11 mouse cellular contexts compared by ENCODE assay signal in the genomic region with DNA sequence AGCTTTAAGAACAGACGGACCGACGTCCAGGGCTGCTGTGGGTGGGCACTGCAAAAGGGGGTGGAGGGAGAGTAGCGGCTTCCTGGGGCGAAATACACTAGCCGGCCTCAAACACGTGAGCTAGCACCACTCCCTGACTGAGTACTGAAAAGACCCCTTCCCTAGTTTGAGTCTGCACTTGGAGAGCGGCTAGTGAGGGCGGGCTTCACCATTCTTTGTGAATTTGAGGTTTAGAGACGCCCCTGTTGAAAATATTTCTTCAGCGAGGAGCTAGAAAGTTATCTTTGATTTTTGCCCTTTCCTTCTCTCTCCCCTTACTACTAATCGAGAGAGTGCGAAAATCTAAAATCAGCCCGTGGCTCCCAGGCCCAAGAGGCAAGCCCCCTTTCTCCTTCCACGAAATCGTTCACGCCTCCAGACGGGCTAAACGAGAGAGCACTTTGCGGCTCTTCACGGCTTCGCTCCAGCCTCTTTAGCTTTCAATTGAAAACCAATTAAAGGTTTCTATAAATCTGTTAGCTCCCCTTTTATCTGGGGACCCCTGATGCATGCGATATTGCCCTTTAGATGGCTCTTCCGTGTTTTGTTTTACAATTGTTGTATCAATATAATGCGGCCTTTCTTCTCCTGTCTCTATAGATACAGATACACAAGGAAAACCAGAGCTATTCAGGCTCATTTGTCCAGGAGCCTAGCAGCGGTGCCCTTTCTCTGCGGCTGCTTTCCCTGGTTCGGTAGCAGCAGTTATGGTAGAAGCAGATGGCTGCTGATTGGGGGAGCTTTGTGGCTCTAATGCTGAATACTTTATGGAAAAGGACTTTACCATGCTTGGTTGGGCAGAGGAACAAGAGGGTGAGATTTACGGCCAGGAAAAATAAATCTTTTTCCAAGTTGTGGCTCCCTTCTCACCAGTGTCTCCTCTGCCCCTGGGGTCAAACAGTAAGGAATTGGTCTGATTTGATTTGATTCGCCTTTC. TPM values are rescaled to one million over a fixed set of nuclear protein-coding genes. Genes with fewer than 3 reads are reported as not detected.
DNase-seq lines count a peak whose midpoint lies in the region; ATAC-seq and TF ChIP-seq lines count a peak whose summit lies in the region.
"Had no signal": no experiment of that assay in that cellular context is flagged by ENCODE, and none has a peak within 500 bp of the region (broad histone marks: within the 10 kb centered on the region; RNA-seq: fewer than 3 reads in every experiment).

No protein-coding gene starts in this region.

- peak overlapping the region; percentile 79 for H3K27ac ChIP-seq in layer of hippocampus, adult 2 months
- H3K27ac ChIP-seq in embryonic facial prominence, embryonic 12.5 days, result no peak overlapping the region
- H3K27ac ChIP-seq in intestine, embryonic 15.5 days, result no peak overlapping the region
- H3K27ac ChIP-seq in neural tube, embryonic 15.5 days (replicated peaks), result peak overlapping the region; percentile 54

- intact Hi-C loops in gastrocnemius, postnatal 36 days (cut with DNase I), result loop anchor here (5.0 kb wide), 1 partner anchor 158 kb away; a partner anchor contains a TSS
- intact Hi-C loops in left cerebral cortex, postnatal 25 days (cut with DNase I), result loop anchor here (5.0 kb wide), 1 partner anchor 137 kb away; a partner anchor contains a TSS

- no peak for TF ChIP-seq CTCF in layer of hippocampus, adult 2 months (conservative IDR thresholded peaks at IDR 0.05)

- peaks cover 11% of the 10 kb centered on the region; the same call in 1 of the 2 replicates for H3K4me1 ChIP-seq in embryonic facial prominence, embryonic 12.5 days
- peaks cover 17% of the 10 kb centered on the region for H3K4me1 ChIP-seq in intestine, embryonic 15.5 days (replicated peaks)
- H3K4me1 ChIP-seq in neural tube, embryonic 15.5 days, result peaks cover 48% of the 10 kb centered on the region

- WGBS in embryonic facial prominence, embryonic 12.5 days, result under 1% methylated on average over 30 of the region's 30 CpGs
- WGBS in intestine, embryonic 15.5 days, result 5% methylated on average over 30 of the region's 30 CpGs
- WGBS in neural tube, embryonic 15.5 days, result 2% methylated on average over 30 of the region's 30 CpGs

- H3K27me3 ChIP-seq in embryonic facial prominence, embryonic 12.5 days, result peaks cover 99% of the 10 kb centered on the region
- H3K27me3 ChIP-seq in intestine, embryonic 15.5 days (replicated peaks), result peaks cover 62% of the 10 kb centered on the region
- H3K27me3 ChIP-seq in neural tube, embryonic 15.5 days (replicated peaks), result peaks cover 72% of the 10 kb centered on the region

- H3K4me3 ChIP-seq in layer of hippocampus, adult 2 months, result peak overlapping the region; percentile 59
- no peak overlapping the region for H3K4me3 ChIP-seq in embryonic facial prominence, embryonic 12.5 days
- 0 out of 2 replicates have a peak overlapping the region, but pooled peaks have one; percentile 46 for H3K4me3 ChIP-seq in intestine, embryonic 15.5 days (replicated peaks)
- peak overlapping the region; percentile 47; the same call in 1 of the 2 replicates for H3K4me3 ChIP-seq in neural tube, embryonic 15.5 days (replicated peaks)

- H3K9ac ChIP-seq in embryonic facial prominence, embryonic 12.5 days, result no peak overlapping the region
- no peak overlapping the region for H3K9ac ChIP-seq in intestine, embryonic 15.5 days
- H3K9ac ChIP-seq in neural tube, embryonic 15.5 days (replicated peaks), result no peak overlapping the region

- no peak for ATAC-seq in embryonic facial prominence, embryonic 12.5 days (ENCODE audit: insufficient number of reproducible peaks, insufficient read depth, low FRiP score, low TSS enrichment)
- no peak for ATAC-seq in intestine, embryonic 15.5 days
- peak; percentile 8; the same call in 1 of the 2 replicates for ATAC-seq in neural tube, embryonic 15.5 days (ENCODE audit: low FRiP score)
- ATAC-seq: Patski had no signal

- DNase-seq in layer of hippocampus, adult 2 months (ENCODE audit: low spot score in 2 of 2), result no peak
- no peak for DNase-seq in layer of hippocampus, adult 18-20 months (ENCODE audit: low spot score in 2 of 2)
- DNase-seq in gastrocnemius, postnatal 36 days, result no peak
- DNase-seq in natural killer cell, adult 2 months (ENCODE audit: low spot score in 2 of 2), result no peak
- DNase-seq in left cerebral cortex, postnatal 25 days (ENCODE audit: low spot score in 2 of 2), result no peak
- DNase-seq: kidney, adult 18-20 months; thymus, adult 2 months had no signal

- 0 out of 2 replicates have a peak overlapping the region, but pooled peaks have one; percentile 14 for H3K4me2 ChIP-seq in embryonic facial prominence, embryonic 12.5 days (replicated peaks)
- peak overlapping the region; percentile 81; the same call in 1 of the 2 replicates for H3K4me2 ChIP-seq in intestine, embryonic 15.5 days (replicated peaks)
- H3K4me2 ChIP-seq in neural tube, embryonic 15.5 days, result peak overlapping the region; percentile 84

- no peaks in the 10 kb centered on the region for H3K9me3 ChIP-seq in embryonic facial prominence, embryonic 12.5 days
- H3K9me3 ChIP-seq in intestine, embryonic 15.5 days, result no peaks in the 10 kb centered on the region
- H3K9me3 ChIP-seq in neural tube, embryonic 15.5 days (replicated peaks), result no peaks in the 10 kb centered on the region

- H3K36me3 ChIP-seq in embryonic facial prominence, embryonic 12.5 days, result no peaks in the 10 kb centered on the region
- no peaks in the 10 kb centered on the region for H3K36me3 ChIP-seq in intestine, embryonic 15.5 days
- no peaks in the 10 kb centered on the region for H3K36me3 ChIP-seq in neural tube, embryonic 15.5 days

RNA-seq across cellular contexts. Expression of a gene that starts 2.7 kb away (rescaled TPM):
- 10 to 100 TPM; 97.2 to 98.1 TPM for total RNA-seq in layer of hippocampus, adult 2 months (2021)
- 10 to 100 TPM; 82.2 to 92.5 TPM for total RNA-seq in layer of hippocampus, adult 18-20 months (2021)
- polyA plus RNA-seq in embryonic facial prominence, embryonic 12.5 days (2016; fragmentation: Nextera tagmentation; extraction: Ambion mirVana), result 0.29 and 0.31 TPM in 2 replicates
- polyA plus RNA-seq in intestine, embryonic 15.5 days (2015; fragmentation: Nextera tagmentation; extraction: Ambion mirVana), result 0.13 TPM in 1 of 2 replicates, not detected in the other
- polyA plus RNA-seq in neural tube, embryonic 15.5 days (2015; fragmentation: Nextera tagmentation; extraction: Ambion mirVana), result 3.6 and 3.9 TPM in 2 replicates
- total RNA-seq in gastrocnemius, postnatal 36 days (2021), result under 1 TPM; 0.72 to 0.92 TPM
- 10 to 100 TPM; 34.3 to 38.3 TPM for total RNA-seq in left cerebral cortex, postnatal 25 days (2021)

Comparison
In these comparisons a context has a peak if more than half of its experiments do, and no peak if none do; other contexts are left out.
1. H3K27ac ChIP-seq: peak in layer of hippocampus, adult 2 months (single experiment) and neural tube, embryonic 15.5 days (single experiment); none in embryonic facial prominence, embryonic 12.5 days (single experiment) and intestine, embryonic 15.5 days (single experiment).
2. H3K4me2 ChIP-seq: peak in every context shown above with its lines; median percentile 84 in neural tube, embryonic 15.5 days; 81 in intestine, embryonic 15.5 days; 14 in embryonic facial prominence, embryonic 12.5 days.
3. RNA of a gene that starts 2.7 kb away (total RNA-seq): 97.2 to 98.1 TPM in layer of hippocampus, adult 2 months, 82.2 to 92.5 TPM in layer of hippocampus, adult 18-20 months and 34.3 to 38.3 TPM in left cerebral cortex, postnatal 25 days; 0.72 to 0.92 TPM in gastrocnemius, postnatal 36 days; every median in the first group is over 10 times any median in the second.